Mouse (Mus musculus): ENCODE data around the gene Acap2. TPM values are rescaled to one million over a fixed set of nuclear protein-coding genes. Genes with fewer than 3 reads are reported as not detected.

Gene Acap2
- total RNA-seq, 2 experiments from 2014 or later = 9.0 to 10.0 TPM

- no peak for DNase-seq
- intact Hi-C loops (cut with DNase I) = no loop called here
Observed at GRCm38 (mm10) chr16:31101352-31101751, 99.7 kb downstream of the Acap2 start.

- intact Hi-C loops (cut with DNase I) = no loop called here
- DNase-seq = no peak
Observed at GRCm38 (mm10) chr16:31099906-31100305, 101.1 kb downstream of the Acap2 start.

DNA sequence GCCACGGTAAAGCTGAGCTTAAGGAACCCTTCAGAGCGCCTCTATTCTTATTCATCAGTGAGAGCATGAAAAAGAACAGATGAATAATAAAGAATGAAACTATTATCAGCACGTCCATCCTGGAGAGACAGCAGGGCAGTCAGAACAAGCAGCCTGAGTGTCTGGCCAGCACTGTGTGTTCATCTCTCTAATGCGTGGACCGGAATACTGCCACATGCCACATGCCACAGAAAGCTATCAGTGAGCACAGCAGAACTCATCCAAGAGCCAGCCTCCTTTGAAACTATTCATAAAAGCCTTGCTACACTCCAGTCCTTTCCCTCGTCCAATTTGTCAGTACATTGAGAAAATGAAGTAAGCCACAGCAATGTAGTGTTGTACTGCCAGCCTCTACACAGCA is 107.0 kb downstream of the Acap2 start:
- intact Hi-C loops (cut with DNase I) = no loop called here
- no peak for DNase-seq

GRCm38 (mm10) chr16:31093186-31093585 is 107.9 kb downstream of the Acap2 start:
- no peak for DNase-seq
- intact Hi-C loops (cut with DNase I) = no loop called here

- intact Hi-C loops (cut with DNase I) = loop anchor here (5.0 kb wide), 1 partner anchor 270 kb away; no protein-coding TSS in a partner anchor
- no peak for DNase-seq
Observed at GRCm38 (mm10) chr16:31081891-31082290, 119.2 kb downstream of the Acap2 start.

- intact Hi-C loops (cut with DNase I) = loop anchor here (5.0 kb wide), 1 partner anchor 271 kb away; no protein-coding TSS in a partner anchor
- DNase-seq = peak; percentile 91 to 93
Observed at GRCm38 (mm10) chr16:31081125-31081664, 119.8 kb downstream of the Acap2 start, which contains the start of gene Xxylt1. Xxylt1 (minus strand) TSS chr16:31081432.

GRCm38 (mm10) chr16:31080573-31081051 is 120.4 kb downstream of the Acap2 start:
- peak; percentile 46 to 49 for DNase-seq
- intact Hi-C loops (cut with DNase I) = loop anchor here (5.0 kb wide), 1 partner anchor 272 kb away; no protein-coding TSS in a partner anchor

DNA sequence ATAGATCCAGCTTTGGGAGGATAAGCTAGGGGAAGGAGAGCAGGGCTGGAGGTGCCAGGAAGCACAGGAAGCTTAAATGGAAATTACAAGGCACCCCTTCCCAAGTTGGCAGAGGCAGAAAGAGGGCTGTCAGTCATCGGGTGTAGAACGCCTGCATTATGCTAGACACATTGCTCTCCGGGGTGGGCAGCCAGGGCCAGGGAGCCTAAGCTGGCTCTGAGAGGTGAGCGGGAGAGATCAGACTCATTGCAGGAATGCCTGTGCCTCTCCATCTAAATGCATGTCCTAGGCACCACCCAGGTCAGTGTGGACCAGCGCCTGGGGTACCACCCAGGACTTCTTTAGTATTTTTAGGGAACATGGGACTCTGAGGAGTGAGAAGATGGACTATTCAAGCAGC is 123.6 kb downstream of the Acap2 start:
- intact Hi-C loops (cut with DNase I) = no loop called here
- no peak for DNase-seq

DNA sequence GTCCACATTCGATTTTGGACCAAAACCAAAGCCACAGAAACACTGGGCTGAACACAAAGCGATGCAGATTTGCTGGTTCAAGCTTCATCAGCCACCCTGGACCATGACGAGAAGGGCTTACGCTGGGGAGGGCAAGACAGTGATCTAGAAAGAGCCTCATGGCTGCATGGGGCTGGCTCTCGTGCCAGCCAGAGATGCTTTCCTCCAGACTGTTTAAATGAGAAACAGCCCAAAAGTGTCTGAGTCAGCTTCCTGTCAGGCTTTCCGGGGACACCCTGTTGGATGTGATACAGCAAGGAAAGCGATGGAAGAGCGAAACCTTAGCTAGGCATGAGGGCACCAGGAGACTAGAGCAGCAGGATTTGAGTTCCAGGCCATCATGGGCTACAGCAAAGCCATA is 124.6 kb downstream of the Acap2 start:
- intact Hi-C loops (cut with DNase I) = no loop called here

DNA sequence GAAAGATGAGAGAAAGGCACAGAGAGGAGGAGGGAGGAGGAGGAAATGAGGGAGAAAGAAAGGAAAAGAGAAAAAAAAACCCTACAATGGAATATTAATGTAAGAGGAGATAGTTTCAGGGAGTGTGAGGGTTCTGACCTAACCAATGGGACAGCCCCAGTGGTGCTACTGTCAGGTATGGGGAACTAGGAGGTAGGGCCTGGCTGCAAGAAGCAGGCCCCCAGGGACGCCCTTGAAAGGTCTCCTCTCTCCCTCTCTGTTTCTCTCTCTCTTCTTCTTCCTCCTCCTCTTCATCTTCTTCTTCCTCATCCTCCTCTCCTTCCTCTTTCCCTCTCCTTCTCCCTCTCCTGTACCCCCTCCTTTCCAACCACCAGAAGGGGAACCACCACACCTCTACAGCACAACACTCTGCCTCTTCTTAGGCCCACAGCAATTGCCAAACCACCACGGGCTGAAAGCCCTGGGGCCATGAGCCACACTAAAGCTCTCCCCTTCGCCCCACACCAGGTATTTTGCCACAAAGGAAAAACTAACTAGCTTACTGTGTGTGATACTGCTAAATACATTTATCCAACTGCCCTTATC is 126.6 kb downstream of the Acap2 start:
- intact Hi-C loops (cut with DNase I) = no loop called here

More for the DNA sequence above, 124.6 kb downstream of the Acap2 start:
- no peak for DNase-seq

DNA sequence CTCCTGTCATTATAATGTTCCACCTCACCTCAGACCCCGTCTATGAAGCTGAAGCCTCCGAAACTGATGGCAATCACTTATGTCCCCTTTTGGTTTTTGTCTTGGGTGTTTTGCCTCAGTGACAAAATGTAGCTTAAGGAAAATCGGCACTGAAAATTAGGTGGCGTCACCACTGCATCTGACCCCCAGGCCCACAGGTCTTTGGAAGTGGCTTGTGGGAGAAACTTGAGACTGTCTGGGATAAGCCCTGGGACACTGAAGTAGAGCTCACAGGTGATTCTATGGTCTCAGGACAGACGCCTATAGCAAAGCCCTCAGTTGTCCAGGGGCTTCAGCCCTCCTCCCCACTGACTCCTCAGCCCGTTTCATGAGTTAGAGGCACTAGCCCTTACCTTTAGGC is 129.3 kb downstream of the Acap2 start:
- intact Hi-C loops (cut with DNase I) = loop anchor here (1.0 kb wide), 1 partner anchor 474 kb away; no protein-coding TSS in a partner anchor
- DNase-seq = peak in 1 of 2 experiments; percentile 4

More for the DNA sequence above, 126.6 kb downstream of the Acap2 start:
- DNase-seq = no peak

- peak; percentile 81 to 84 for DNase-seq
- intact Hi-C loops (cut with DNase I) = loop anchor here (1.0 kb wide), 1 partner anchor 473 kb away; no protein-coding TSS in a partner anchor
Observed at GRCm38 (mm10) chr16:31070358-31071133, 130.5 kb downstream of the Acap2 start.

GRCm38 (mm10) chr16:31069211-31070166 is 131.6 kb downstream of the Acap2 start:
- DNase-seq = no peak
- intact Hi-C loops (cut with DNase I) = loop anchor here (5.0 kb wide), 1 partner anchor 92 kb away; no protein-coding TSS in a partner anchor

GRCm38 (mm10) chr16:31068280-31068679 is 132.8 kb downstream of the Acap2 start:
- peak in 1 of 2 experiments; percentile 31 for DNase-seq
- intact Hi-C loops (cut with DNase I) = loop anchor here (5.0 kb wide), 1 partner anchor 91 kb away; no protein-coding TSS in a partner anchor

- intact Hi-C loops (cut with DNase I) = loop anchor here (5.0 kb wide), 1 partner anchor 89 kb away; no protein-coding TSS in a partner anchor
- no peak for DNase-seq
Observed at GRCm38 (mm10) chr16:31066344-31067098, 134.5 kb downstream of the Acap2 start.

DNA sequence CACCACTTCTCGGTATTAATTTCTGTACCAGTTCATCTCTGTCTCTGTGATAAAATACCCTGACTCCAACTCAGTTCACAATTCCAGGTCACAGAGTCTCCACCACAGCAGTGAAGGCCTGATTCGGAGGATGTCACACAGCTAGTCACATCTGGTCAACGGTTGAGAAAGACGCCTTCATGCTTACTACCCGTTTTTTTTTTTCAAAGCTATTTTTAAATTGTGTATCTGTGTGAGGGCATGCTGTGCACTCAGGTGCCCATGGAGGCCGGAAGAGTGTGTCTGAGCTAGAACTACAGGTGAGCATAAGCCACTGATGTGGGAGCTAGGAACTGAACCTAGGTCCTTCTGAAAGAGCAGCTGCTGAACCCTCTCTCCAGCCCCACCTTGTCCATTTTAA is 136.3 kb downstream of the Acap2 start:
- intact Hi-C loops (cut with DNase I) = loop anchor here (5.0 kb wide), 1 partner anchor 87 kb away; no protein-coding TSS in a partner anchor

DNA sequence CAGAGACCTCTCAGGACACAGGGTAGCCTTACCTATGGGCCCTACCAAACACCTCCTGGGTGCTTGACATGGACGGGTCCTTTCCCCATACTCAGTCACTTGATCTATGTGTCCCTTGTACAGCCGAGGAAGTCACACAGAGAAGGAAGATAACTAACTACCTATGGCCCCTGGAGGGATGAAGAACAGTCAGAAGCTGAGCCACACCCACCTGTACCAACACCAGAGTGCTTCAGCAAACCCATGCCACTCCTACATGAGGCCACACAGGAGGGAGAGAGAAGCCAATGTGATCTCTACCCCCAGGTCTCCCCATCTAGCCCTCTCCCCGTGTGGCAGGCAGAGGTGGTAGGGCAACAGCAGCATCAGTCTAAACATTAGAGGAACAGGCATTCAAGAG is 138.1 kb downstream of the Acap2 start:
- no peak for DNase-seq
- intact Hi-C loops (cut with DNase I) = no loop called here

More for the DNA sequence above, 136.3 kb downstream of the Acap2 start:
- no peak for DNase-seq

- intact Hi-C loops (cut with DNase I) = no loop called here
- DNase-seq = peak in 1 of 2 experiments; percentile 35
Observed at GRCm38 (mm10) chr16:31061246-31061880, 139.7 kb downstream of the Acap2 start.
